Mouse (Mus musculus) kidney, adult 2 months (tissue): Measurements from ENCODE around the gene Rnf41.

Experiments
- CTCF ChIP-seq: fragments of 200-500 bp; conservative IDR thresholded peaks from 2 replicates; pipeline ENCODE4 v1.5.1; 2011; ENCODE audit warnings: low read depth, mild to moderate bottlenecking, control low read depth, low read length, moderate library complexity, mixed read lengths; ENCODE audit not compliant: insufficient read depth, insufficient read length
- POLR2A ChIP-seq: fragments of 200-500 bp; IDR thresholded peaks from one replicate; pipeline ENCODE4 v1.6.1; 2011; ENCODE audit warnings: low read depth, low read length, control low read depth

GRCm38 (mm10) chr10:128488776-128489175 lies 77.3 kb downstream of the Rnf41 start:
- TF ChIP-seq CTCF (no peak), POLR2A (no peak)
